Mouse (Mus musculus) megakaryocyte, adult 5-6 weeks (primary cell): ENCODE measurements at regions not wholly inside any gene's neighbourhood (a gene's known extent, or its start where the extent isn't known, plus 50 kb on each side); places are given as distances from the start of the nearest gene placed in this dataset.

Experiments used
- ATAC-seq: 2 replicates; pipeline ENCODE4 v1.8.0; 2016; ENCODE audit warnings: mild to moderate bottlenecking, inconsistent platforms; ENCODE audit not compliant: poor library complexity, severe bottlenecking

DNA sequence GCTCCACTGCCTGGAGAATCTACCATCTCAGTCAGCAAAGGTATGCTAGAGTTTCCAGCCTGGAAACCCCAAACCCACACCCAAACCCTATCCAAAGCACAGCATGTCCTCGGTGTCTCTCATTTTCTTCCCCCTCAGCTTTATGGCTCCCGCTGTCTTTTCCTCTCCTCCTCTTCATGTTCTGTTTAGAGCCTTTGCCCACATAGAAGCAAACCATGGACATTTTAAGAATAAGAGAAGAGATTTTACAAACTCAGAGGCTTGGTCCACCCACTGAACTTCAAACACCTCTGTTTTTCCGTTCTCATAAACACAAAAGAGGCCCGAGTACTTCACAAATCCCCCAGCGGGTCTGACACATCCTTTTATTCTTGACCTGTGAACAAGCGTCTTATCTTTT, 154.9 kb upstream of the Zc3h12c start:
- ATAC-seq, result no peak

DNA sequence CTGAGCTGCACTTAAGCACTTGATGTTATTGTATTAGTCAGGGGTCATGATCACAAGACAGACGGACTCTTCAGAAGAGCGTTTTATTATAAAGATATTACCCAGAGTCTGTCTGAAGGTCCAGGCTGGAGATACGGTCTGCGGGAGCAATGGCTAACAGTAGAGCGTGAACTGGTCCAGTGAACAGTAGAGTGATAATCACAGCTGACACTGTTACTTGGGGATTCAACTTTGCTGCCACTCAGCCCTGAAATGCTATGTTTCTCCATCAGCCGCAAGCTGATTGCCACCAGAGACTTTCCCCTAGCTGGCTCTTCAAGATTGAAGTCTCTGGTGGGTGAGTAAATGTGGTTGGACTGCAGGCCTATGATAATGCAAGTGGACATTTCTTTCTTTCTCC, 133.1 kb upstream of the Zc3h12c start:
- ATAC-seq, result no peak

DNA sequence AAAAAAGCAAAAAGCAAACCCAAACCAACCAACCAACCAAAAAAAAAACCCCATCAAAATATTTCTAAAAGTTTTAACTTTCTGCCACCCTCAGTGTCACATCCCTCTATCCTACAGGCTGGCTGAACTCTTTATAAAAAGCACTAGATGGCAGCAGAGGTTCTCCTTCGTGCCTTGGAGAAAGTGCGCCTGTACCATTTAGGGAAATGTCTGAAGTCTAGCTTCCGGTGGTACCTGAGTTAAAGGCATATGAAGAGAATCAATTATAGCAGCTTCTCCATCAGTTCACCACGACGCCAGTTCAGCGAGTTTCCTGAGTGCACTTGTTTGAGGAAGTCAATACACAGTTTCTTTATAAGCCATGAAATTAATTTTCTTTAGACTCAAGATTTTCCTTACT, 130.0 kb upstream of the Zc3h12c start:
- ATAC-seq, result 0 out of 2 replicates have a peak, but pooled peaks have one; percentile 57

DNA sequence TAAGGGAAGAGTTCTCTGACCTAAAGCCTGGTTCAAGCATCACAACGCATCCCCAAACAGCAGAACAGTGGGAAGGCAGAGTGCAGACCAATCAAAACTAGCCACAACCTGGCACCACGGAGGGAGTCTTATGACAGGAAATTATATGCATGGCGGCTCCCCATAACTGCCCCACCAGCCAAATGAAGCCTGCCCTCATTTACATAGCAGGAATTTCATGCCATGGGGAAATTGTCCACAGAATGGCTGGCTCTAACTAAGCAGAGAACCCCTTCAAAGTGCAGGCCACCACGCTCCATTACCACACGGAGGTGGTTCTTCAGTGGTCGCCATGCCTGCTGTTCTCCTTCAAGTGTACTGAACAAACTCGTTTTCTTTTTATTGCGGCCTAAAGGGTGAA, 126.3 kb upstream of the Zc3h12c start:
- no peak for ATAC-seq

DNA sequence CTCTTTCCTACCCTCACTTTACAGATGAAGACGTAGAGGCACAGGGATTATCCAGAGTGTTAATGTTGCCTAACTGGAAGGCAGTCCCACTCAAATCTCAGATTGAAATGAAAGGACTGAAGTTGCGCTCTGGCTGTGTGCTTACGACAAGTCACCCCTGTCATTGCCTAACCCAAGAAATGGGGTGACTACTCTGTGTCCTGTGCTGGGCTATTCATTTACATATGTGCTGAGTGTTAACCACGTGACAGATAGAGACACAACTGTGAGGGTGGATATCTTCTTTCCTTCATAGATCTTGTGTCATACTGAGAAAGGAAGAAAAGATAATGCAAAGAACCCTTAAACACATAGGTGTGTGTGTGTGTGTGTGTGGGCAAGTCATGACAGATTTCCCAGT, 120.7 kb upstream of the Zc3h12c start:
- peak; percentile 65 for ATAC-seq

DNA sequence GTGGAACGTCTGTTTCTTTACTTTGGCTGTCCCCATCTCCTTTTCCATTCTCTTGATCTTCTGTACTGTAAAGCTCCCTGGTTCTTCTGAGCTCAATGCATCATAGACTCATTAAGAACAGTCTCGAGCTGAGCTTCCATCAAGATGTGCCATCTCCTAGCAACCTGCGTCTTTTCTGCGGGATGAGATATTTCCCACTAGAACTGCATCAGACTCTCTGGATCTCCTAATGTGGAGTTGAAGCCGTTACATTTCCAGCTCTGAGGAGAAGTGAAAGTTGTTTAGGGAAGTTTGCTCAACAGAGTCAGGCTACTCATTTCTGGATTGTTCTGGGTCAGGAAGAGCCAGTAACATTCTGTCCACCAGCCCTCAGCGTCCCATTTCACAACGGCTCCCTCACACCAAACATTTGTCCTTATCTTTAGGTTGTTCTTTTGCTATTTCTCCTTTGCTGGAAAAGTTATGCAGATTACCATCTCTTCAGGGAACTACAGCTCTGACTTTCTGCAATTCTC, 119.4 kb upstream of the Zc3h12c start:
- ATAC-seq, result peak; percentile 84

DNA sequence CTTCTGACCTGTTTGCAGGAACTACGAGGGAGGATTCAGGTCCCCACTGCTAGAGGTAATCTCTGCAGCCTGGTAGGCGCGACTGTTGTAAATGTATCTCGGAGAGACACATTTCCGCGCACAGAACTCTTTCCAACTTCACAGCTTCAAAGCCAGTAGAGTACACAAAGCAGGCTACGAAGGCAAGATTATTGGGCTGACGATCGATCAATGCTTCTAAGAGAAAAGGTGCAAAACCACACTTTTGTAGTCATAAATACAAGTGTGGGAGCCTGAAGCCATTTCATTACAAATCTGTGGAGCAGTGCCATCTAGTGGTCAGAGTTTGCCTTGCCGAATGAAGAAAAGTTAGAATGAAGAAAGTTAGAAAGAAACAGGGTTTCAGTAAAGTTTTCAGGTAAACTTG, 118.9 kb upstream of the Zc3h12c start:
- ATAC-seq, result peak; percentile 64

DNA sequence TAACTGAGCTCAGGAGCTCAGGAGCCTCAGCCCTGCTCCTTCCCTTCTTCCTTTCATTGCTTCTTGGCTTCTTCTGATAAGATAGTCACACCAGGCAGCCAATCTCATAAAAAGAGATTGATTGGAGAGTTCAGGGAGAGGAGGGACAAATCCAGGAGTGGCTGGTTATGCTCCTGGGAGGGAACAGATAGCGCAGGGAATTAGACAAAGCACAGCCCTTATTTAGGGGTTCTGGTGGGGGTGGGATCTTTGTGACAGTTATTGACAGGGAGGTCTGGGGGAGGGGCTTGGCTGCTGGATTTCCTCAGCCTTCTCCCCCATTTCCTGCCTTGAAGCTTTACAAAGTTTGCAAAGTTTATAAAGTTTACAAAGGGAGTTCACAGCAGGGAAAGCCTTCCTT, 117.7 kb upstream of the Zc3h12c start:
- ATAC-seq, result no peak

DNA sequence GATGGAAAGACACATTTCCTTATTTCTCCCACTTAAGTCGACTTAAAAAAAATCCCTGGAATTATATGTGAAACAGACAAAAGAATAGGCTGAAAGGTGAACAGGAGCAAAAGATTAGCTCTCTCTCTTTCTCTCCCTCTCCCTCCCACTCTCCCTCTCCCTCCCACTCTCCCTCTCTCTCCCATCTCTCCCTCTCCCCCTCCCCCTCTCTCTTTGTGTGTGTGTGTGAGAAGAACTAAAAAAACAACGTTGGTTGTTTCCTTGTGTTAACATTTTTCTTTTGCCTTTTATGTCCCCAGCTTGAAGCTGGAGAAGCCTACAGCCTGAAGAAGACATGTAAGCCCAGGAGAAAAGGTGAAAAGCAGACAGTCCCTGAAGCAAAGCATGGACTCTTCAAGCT, 115.2 kb upstream of the Zc3h12c start:
- ATAC-seq, result no peak

DNA sequence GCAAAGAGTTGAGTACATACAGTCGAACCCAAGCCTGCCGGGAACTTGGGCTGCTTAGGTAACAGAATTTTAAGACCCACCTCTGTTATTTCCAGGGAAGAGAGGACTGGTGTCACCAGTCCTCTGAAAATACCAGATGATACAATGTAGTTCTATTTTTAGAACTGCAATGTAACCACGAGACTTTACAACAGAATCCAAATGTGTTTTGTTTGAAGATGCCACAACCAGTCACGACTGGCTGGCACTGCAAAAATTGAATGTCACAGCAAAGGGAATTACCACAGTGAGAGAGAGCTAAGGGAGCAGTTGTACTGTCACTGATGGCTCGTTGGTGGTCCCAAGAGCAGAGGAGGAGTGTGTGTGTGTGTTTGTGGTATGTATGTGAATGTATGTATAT, 112.6 kb upstream of the Zc3h12c start:
- no peak for ATAC-seq

DNA sequence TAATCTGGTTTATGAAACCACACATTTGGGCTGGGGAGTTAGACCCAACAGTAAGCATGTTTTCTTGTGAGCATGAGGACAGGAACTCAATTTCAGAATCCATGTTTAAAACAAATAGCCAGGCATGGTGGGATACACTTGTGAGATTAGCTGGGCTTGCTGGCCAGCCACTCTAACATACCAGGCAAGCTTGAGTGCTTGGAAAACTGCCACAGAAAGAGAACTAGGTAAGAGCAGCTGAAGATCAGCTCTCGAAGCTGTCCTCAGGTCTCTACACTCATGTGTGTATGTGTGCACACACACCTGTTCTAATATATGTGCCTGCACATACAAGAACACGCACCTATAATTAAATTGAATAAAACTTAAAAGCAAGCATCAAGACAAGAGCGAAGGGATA, 112.2 kb upstream of the Zc3h12c start:
- ATAC-seq, result no peak

DNA sequence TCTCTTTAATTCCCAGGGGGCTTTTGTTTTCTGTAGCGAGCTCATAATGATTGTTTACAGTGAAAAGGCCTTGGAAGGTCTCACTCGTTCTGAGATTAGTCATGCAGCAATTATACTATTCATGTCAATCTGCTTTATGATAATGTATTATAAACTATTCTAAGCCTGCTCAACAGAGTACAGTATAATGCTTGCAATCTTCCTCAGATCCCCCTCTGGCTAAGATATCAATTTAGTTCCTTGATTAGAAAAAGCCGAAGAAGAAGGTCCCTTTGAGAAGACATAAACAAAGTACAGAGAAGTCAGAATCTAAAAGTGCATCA, 110.3 kb upstream of the Zc3h12c start:
- no peak for ATAC-seq

DNA sequence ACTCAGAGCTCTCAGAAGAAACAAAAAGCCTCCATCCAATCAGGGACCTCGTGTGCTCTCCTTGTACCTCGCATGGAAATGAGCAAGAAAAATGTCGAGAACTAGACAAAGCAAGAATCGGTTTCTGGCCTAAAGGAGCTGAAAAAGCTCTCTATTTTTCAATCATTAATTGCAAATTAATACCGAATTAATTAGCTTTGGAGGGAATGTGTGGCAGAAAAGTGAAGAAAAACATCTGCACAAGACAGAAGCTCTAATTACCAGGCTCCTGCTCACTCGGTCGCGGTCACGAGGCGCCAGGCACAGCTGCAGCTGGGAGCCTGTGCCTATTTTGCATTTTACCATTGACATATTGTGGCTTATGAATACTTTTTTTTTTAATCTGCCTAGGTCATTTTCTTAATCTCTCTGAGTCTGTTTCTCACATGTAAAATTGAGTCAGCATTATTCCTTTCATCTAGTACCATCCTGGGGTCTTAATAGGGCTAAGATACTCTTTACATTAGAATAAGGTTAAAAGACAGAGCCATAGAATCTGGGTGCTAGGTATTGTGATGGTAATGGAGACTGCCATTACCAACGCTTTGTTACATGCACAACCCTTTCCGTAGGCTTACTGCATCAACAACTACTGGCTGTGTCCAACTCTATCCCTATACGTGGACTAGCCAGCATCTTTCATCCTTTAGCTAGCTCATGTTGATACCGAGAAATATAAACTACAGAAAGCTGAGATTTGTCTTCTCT, 109.8 kb upstream of the Zc3h12c start:
- ATAC-seq, result no peak

DNA sequence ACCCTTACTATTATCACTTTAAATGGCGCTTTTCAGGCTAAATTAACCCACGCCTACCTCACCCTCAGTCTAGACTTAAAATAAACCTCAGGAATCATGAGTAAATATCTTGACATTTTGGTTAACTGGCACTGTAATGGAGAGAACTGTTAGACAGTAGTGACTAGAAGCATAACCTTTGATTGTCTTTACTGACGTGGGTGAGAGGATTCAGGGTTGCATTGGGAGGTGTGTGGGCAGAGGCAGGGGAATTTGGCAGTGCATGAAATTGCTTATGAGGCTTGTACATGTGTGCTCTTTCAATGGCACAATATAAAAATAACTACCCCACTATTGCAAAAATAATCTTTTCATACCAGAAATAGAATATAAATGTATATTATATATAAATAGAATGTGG, 105.6 kb upstream of the Zc3h12c start:
- no peak for ATAC-seq

DNA sequence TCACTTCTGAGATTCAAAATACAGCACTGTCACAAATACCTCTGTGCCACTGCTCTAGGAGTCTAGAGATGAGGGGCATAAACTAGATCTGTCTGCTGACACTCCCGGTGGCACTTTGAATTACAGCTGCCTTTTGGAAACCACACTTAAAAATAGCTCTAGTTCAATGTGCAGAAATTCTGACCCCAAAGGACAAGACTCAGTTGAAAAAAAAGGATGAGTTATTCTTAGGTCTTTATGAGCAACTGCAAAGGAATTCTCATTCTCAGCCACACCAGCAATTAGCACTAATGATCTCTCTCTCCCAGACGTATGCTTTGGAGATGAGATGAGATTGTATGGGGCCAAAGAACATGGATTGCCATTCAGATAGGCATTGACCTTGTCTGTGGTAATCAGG, 104.3 kb upstream of the Zc3h12c start:
- no peak for ATAC-seq

DNA sequence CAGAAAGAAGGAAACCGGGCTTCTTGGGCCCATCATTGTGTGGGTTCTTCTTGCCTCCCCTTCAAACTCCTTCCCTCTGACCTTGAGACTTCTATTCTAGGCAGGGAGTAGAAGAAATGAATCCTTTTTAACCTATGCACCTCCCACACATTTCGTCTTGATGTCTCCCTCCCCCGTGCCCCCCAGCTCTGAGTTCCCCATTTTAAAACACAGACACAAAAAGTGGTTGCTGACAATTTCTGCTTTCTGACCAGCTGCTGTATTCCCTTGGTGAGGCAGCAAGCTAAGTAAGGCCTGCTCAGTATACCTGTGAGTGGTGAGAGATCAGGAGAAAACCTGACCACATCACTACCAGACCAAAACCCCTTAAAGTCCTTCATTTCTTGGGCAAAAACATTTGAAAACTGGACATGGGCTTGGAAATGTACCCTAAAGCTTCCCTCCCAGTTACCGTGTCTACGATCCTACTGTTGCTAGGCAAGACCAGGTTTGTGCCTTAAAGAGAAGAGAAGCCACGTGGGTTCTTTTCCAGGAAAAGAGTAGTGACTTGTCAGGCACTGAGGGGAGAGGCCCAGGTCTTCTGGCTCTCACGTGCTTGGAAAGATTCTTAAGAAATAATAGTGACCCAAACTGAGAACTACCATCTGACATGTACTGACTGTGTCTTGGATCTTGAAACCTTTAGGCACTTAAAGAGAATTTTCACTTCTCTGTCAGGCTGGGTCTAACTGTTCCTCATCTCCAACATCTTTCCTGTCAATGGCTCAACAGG, 103.2 kb upstream of the Zc3h12c start:
- peak; percentile 51 for ATAC-seq

DNA sequence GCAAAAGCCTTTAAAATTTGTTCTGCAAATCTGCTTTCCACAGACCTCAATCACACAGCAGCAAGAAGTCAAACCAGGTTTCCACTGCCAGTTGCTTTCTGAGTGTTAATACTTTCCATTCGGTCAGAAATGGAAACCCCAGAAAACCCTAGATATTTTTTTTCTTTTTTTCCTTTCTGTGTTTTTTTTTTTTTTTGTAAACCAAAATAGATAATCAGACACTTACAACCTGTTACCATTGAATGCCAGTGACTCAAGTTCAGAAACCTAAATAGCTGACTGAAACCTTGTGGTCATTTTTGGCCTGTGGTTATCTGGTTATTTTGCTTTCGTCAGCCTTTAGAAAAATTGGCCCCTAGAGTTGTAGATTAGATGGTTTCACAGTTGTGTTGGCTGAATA, 93.2 kb upstream of the Zc3h12c start:
- ATAC-seq, result no peak

DNA sequence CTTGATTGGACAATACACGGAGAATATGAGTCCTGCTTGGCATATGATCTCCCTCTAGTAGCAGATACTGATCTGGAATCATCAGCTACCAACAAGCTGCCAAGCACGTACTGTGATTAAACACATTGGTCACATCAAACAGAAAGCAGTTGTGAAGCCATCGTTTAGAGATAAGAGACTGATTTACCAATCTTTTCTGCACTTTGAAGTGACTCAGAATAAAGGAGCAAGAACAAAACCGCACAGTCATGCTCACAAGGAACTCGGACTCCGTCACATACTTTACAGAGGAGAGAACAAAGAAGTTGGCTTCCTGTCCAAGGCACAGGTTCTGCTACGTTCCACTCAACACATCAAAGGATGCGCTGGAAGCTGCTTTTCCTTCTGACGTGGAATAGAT, 91.1 kb upstream of the Zc3h12c start:
- peak; percentile 97 for ATAC-seq

DNA sequence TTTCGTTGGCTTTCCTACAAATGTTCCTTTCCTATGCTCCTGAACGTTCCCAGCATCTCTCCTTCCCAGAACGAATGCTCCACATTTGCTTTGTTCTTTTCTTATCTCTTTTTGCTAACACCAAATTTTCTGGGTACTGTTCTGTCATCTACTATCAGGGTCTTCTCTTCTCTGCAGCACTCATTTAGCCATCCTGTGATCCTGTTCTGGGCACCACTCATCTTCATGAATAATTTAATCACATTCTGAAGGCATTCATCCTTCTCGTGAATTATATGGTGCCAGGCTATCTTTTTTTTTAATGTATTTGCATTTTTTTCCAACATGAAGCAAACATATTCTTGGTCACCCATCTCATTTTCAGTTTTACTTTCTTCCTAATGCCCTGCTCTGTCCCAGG, 87.3 kb upstream of the Zc3h12c start:
- no peak for ATAC-seq

DNA sequence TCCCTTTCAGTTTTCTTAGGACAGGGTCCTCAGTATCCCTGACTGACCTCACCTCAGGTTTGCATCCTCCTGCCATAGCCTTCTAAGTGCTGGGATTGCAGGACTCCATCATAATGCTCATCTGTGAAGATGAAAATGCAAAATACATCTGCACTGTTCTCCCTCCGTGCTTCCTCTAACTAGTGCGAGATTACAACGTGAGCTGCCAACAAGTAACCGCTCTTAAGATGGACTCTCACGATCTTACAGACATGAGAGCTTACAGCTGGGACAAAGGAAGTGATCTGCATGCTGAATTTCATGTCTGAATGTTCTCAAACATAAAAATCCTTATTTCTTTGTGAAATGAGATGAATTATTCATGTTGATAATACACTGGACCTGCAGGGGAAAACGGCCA, 86.1 kb upstream of the Zc3h12c start:
- ATAC-seq, result no peak

DNA sequence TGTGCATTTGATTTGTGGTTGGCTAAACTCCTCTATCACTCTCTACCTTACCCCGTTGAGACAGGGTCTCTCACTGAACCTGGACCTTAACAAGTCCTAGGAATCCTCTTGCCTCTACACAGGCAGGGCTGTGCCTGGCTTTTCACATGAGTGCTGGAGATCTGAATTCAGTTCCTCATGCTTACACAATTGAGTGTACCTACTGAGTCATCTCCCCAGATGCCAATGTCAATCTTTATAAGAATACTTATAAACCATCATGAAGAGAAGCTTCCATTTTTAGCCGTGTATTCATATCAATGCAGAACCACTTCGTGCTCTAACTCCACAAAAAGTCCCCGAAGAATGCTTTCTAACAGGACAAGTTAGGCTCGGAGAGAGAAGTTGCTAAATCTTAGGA, 83.1 kb upstream of the Zc3h12c start:
- no peak for ATAC-seq

DNA sequence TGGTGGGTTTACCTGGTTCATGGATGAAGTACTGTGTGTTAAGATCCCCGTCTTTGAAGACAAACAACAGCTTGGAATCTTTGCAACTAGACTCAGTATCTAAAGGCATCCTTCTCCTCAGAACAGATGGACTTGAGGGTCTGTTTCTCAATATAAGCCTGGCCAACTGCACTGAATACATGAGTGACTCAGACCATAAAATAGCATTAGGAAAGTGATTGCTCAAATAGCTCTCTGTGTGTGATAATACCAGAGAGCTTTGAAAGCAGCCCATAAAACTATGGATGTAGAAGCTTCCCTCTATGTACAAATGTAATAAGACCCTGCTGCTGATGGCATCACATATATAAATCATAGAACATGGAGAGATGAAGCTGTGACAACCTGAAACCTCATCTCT, 78.3 kb upstream of the Zc3h12c start:
- ATAC-seq, result no peak

DNA sequence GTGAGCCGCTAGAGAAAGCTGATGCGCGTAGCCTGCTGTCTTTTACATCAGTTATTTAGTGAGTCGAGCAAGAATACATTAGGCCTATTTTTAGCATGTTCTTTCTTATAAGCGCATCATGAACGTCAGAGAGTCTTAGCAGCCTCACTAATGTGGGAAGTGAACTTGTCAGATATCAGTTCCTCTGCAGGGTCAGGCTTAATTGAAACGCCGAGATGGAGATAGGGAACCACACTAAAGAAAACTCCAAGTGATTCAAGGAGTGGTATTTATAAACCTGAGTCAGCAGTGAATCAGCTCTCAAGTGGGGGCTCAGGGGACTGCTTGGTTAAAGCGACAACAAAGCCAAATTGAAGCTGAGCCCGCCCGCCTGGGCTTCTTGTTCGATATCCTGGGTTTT, 75.7 kb upstream of the Zc3h12c start:
- peak; percentile 64 for ATAC-seq
